Mouse (Mus musculus) liver, embryonic 14.5 days (tissue): ENCODE measurements at regions not wholly inside any gene's neighbourhood (a gene's known extent, or its start where the extent isn't known, plus 50 kb on each side); places are given as distances from the start of the nearest gene placed in this dataset.

Experiments
- CTCF ChIP-seq: IDR thresholded peaks from 2 replicates; pipeline ENCODE4 v1.5.1; 2016; ENCODE audit warnings: antibody characterized with exemption, low read depth, control low read depth
- EP300 ChIP-seq: IDR thresholded peaks from 2 replicates; pipeline ENCODE4 v1.6.1; 2016; ENCODE audit warnings: antibody characterized with exemption, low read depth

GRCm38 (mm10) chr6:140133734-140134133 lies 92.5 kb upstream of the Plcz1 start:
- TF ChIP-seq CTCF (no peak), EP300 (no peak)
